Mouse (Mus musculus): ENCODE data around the gene 9230104L09Rik. TPM values are rescaled to one million over a fixed set of nuclear protein-coding genes. Genes with fewer than 3 reads are reported as not detected.

9230104L09Rik gene
- total RNA-seq (2021), result 1 to 10 TPM in 1 of 2 experiments, under 1 TPM in 1; 0.76 to 1.8 TPM
- long read RNA-seq, experiment 1, result 0 reads
- long read RNA-seq, experiment 2, result 0 reads

DNA sequence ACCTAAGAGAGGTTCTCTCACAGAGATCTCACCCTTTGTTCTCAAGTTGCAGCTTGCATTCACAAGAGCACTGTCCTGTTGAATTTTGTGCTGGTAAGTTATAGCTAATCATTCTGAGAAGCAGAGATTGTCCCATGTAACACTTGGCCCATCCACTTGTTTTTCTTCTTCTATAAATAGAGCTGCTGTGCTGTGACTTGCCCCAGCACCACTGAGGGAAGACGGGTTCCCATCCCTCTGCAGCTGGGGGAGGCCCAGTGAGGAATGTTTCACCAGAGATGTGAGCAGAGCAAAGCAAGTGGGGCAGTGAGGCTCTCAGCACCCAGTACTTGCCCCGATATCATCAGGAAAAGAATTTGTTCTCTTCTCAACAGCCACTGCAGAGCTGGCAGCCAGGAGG is at the start of gene 9230104L09Rik:
TSS of gene 9230104L09Rik (minus strand) at position 73 of the 400 bp plus-strand sequence.
- no peak for DNase-seq (ENCODE audit: low spot score in 2 of 2)

DNA sequence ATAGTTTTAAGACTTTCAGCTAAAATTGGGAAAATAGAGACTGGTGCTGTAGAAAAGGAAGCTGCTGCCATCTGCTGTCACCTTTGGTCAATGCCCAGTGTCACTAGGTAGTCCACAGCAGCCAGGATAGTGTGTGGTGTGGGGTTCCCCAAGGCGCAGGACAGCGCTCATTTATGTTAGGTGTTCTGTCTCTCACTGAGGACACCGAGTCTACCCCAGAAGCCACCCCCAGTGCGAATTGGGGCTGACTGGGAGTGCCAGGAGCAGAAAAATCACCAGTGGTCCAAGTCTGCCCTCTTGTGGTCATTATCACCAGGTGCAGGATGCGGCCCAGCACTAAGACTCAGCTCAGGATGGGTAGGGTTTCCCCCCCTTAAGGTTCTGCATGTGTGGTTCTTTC is 37.4 kb upstream of the 9230104L09Rik start:
- DNase-seq (ENCODE audit: low spot score in 2 of 2), result peak; percentile 63 to 68

DNA sequence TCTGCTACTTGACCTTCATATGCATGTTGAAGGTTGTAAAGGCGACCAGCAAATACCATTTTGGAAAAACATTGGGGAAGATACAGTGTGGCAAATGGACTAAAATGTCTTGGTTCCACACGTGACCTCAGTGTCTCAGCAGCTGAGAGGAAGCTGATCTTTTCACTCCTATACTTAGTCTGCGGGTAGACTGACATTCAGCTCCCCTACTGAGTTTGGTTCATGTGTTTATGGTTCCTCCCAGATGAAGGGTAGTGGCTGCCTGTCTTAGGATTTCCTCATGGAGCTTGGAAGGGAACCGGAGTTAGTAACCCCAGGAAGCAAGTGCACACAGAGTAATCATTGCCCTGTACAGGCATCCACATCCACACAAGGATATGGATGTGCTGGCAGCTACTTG is 35.5 kb upstream of the 9230104L09Rik start:
- no peak for DNase-seq (ENCODE audit: low spot score in 2 of 2)

DNA sequence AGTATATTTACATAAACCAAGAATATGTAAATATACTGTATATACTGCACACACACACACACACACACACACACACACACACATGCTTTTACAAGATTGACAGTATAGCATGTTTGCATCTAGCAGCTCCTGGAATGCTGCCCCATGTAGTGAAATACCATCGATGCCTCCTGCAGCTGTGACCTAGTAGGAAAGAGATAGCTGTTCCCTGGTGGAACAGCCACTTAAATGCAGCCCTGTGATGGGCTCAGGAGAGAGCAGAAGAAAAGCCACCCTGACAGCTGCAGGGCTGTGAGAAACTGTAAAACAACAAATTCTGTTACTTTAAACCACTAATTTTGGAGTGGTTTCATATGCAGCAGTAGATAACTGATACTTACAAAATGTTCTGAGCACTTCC is 31.4 kb upstream of the 9230104L09Rik start:
- DNase-seq (ENCODE audit: low spot score in 2 of 2), result no peak

DNA sequence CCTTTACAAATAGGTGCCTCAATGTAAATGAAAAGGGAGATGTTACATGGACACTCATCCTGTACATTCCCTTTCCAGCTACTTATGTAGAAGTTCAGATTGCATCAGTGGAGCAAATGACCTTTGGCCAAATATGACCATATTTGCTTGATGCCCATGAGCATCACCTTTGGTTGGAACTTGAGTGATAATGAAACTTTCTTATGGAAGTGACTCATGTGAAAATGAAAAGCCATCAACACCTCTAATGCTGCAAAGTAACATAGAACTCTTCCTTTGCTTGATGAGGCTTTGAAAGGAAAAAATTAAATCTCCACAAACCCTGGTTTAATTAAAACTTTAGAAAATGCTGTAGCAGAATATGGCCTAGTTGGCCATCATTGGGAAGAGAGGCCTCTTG is 28.3 kb upstream of the 9230104L09Rik start:
- DNase-seq (ENCODE audit: low spot score in 2 of 2), result no peak

DNA sequence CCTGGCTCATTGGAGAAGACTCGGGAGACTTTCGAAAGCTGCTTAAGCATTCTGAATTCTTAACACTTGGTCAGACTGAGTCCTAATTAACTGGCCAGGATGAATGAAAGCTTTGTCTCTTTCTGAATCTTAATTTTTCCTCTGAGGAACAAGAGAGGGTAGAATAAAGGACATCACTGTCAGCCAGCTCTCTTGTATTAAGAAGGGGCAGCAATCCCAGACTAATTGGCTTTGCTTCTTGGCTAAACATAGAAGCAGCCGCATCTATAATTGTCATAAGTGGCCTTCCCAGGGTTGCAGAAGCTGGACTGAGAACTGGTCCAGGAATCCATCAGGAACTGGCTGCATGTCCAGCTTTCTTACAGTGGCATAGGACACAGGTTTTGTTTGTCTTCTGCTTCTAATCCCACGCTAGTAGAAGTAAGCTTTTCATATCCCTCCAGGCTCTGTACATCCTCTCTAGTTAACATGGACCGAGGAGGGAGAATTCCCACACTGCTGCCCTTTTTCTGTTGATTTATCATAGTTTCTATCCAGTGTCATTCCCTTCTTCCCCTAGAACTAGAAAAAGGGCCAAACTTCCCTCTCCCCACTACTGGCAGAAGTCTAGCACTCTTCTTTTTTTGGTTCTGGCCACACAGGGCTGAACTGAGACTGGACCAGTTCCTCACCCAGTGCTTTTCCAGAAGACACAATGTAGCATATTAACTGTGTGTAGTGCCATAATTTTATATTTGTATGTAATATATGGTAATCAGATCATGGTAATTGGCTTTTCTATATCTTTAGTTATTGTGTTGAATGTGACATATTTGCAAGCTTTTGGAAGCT is 25.4 kb upstream of the 9230104L09Rik start:
- DNase-seq (ENCODE audit: low spot score in 2 of 2), result no peak

DNA sequence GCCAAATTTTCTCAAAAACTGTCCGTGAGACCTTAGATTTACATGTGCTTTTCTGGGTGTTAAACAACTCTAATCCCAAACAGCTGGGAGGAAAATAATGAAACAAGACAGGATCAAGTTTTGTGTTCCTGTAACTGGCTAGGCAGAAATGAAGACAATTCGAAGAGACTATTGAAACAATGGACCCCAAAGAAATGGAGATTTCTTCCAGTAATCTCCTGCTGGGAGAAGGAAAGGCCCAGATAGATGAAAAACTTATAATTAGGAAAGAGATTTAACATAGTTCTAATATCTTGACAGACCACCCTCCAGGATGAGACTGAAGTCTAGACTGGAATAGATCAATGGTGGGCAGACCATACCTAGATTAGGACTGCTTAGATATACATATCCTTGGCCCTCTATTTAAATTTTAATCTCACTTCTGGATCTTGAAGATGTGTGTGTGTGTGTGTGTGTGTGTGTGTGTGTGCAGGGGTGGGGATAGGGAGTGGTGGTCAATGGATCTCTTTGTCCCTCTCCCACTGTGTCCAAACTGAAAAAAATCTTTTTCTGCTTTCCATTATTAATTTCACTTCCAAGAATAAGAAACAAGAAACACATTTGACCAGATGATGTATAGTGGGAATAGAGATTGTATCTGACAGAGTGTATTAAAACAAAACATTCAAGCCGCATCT is 24.6 kb upstream of the 9230104L09Rik start:
- DNase-seq (ENCODE audit: low spot score in 2 of 2), result no peak

DNA sequence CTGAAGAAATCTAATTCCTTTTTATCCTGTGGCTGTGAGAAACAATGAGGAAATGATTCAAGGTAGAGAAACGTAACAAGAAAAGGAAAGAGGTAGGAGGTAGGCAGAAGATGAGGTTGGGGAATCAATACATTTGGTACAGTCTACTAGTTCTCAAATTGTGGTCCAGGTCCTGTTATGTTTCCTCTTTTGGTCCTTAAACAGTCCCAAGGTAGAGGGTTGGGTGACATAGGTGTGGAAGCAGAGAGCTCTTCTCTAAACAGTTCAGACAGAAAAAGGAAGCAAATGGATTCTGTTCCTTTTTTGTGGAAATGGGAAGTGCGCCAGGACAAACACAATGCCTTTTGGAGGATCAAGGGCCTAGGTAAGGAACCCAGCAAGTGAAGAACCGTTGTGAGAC is 24.0 kb upstream of the 9230104L09Rik start:
- DNase-seq (ENCODE audit: low spot score in 2 of 2), result no peak

DNA sequence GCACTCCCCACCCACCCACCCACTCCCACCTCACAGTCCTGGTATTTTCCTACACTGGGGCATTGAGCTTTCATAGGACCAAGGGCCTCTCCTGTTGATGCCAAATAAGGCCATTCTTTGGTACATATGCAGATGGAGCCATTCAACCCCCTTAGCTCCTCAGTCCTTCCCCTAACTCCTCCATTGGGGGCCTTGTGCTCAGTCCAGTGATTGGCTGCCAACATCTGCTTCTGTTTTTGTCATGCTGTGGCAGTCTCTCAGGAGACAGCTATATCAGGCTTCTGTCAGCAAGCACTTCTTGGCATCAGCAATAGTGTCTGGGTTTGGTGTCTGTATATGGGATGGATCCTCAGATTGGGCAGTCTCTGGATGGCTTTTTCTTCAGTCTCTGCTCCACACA is 19.9 kb upstream of the 9230104L09Rik start:
- no peak for DNase-seq (ENCODE audit: low spot score in 2 of 2)

DNA sequence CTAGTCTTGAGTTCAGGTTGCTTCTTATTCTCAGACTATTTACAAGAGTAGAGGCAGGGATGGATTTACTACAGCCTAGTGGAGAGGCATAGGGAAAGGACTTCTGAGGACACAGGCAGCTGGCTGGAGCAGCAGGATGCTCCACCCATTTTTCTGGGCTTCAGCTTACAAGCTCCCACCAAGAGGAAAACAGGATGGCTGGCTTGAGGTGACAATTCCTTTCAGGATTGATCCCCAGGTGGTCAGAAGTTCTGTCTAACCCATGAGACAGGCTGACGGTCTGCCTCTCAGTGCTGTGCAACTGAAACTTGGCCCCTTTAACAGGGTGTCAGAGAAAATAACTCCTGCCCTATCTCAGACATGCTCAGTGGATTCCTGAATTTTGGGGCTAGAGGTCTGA is 14.4 kb upstream of the 9230104L09Rik start:
- no peak for DNase-seq (ENCODE audit: low spot score in 2 of 2)

DNA sequence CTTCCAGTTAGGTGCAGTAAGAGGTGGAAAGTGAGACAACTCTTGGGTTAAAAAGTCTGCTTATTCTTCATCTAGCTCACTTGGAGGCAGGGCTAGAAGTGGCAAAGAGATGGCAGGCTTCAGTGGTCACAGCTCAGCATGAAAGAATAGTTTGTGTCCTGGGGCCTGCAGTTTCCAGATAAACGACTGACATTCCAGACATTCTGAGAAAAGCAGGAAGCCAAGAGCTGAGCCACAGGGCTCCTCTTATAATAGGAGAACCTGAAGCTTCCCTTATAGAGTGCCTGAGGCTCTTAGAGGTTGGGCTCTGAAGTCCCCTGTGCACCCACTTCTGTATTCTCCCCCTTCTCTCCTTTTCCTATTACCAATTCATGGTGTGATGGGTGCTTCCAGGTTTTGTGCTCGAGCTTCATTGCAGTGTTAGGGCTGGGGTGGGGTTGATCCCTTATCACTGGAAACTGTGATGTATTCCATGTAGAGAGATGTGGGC is 13.8 kb upstream of the 9230104L09Rik start:
- DNase-seq (ENCODE audit: low spot score in 2 of 2), result no peak

DNA sequence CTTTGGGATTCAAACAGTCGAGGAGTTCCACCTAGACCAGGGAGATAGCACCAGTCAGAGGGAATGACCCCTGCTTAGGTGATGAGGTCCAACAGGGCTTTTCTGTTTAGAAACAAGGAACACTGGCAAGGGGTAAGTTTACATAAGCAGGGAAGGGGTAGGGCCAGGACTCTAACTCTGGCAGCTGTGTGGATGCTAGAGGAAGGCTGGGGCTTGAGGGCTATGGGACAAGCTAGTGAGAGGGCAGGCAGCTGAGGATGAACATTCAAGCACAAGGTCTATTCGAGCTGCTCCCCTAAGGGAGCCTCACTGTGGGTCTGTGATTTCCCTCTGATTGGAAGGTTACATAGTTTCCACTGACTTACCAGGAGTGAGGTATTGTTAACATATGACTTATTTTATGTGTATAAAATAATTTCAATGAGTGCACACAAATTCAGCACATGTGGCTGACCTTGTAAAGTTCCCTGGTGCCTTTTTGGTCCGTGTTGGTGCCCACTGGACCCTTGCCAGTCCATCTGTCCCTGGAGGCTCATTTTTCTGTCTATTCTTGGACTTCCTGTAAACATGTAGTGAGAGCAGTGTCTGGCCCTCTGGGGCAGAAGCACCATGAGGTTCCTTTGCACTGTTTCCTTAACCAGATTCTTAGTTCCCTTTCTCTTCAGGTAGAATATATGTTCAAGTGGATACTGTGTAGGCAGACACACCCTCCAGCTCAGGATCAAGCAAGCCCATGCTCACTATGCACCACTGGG is 12.4 kb upstream of the 9230104L09Rik start:
- peak in 1 of 2 experiments; percentile 49 for DNase-seq (ENCODE audit: low spot score in 2 of 2)

DNA sequence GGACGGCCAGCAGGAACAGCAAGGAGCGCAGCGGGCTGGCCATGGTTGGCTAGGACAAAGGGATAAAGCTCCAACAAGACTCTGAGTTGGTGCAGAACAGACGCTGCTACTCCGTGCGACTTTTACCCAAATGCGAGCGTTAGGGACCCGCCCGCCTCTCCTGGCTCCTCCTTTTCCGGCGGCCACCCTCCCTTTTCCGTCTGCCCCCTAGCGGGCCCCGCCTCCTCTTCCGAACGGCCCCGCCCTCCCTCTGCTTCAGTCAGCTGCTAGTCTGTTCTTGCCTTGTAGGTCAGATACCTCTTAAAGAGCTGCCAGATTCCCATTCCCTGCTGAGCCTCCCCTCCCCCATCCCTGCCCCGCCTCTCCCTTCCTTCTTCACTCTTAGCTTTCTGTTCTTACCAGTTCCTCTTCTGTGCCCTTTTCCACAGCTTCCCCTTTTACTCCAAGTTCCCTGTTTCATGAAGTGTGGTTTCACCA is 10.5 kb upstream of the 9230104L09Rik start, which contains the start of gene Cst3:
TSS of gene Cst3 (minus strand) at position 358 of the 477 bp plus-strand sequence.
- peak; percentile 91 to 94 for DNase-seq (ENCODE audit: low spot score in 2 of 2)

DNA sequence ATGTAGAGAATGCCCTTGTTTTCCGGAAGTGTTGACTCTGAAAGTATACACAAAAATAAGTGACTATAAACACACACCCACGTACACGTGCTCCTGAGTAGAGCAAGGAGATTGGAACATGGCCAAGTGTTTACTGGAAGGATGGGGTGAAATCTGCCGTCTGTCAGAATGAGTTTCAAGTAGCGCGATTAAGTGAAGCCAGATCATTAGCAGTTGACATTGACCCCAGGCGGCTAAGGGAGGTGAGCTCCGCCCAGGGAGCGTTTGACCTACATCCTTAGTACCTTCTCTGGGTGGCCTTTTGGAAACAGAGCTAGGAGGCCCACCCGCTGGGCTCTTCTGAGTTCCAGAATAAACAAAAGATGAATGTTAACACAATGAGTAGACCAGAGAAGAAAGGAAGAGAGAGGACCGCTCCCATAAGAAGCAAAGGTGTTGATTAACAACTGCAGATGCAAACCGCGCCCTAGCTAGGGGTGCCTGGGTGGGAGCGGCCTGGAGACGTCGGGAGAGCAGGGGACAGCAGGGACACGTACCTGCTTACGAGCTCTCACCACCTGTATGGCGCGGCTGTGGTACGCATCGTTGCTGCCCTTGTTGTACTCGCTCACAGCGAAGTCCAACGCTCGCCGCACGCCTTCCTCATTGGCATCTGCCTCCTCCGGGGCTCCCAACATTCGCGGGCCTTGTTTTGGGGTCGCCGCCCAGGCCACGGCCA is 9.9 kb upstream of the 9230104L09Rik start:
- peak in 1 of 2 experiments; percentile 29 for DNase-seq (ENCODE audit: low spot score in 2 of 2)

DNA sequence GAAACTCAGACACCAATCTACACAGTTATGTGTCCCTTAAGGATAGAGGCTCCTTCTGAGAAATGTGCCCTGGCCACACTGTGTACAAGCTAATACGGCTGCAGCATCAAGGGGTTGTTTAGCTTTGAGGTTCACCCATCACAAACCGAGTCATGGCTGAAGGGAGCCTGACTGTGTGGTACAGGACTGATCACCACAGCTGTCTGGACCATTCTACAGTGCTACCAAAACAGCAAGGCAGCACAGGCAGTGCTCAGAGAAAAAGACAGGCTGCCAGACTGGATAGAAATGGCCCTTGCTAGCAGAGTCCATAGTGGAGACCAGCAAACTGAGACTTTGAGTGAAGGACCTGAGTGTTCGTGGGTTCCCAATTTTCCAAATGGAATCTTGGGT is 9.4 kb upstream of the 9230104L09Rik start:
- DNase-seq (ENCODE audit: low spot score in 2 of 2), result no peak

DNA sequence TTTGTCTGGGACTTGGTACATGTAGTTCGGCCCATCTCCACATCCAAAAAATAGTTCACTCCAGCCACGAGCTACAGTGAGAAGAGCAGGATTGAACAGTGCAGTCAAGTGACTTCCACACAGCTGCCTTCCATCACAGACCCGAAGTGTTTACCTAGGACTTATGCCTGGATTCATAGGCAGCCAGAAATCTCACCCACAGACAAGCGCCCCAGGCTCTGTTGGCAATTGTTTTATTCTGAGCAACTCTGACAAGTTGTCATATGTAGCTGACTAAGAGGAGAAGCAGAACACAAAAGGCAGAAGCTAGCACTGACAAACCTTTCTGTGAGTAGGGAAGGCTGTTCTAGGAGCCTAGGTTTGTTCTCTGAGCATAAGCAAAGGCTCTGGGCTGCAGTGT is 8.0 kb upstream of the 9230104L09Rik start:
- no peak for DNase-seq (ENCODE audit: low spot score in 2 of 2)

DNA sequence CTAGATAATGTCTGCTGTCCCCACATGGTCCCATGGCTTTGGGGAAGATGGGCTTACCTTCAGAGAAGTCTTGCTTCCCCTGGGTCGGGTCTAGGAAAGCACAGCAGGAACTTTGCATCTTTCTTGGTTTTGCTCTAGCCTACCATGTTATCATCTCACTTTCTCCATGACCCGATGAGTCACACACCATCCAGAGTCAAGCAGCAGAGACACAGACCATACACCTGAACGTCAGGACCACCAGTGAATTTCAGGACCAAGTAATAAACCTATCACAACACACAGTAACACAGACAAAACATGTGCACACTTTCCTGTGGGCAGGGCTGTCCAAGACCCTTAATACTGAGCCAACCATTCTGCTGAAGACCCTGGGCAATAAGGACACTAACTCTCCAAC is 5.7 kb upstream of the 9230104L09Rik start:
- DNase-seq (ENCODE audit: low spot score in 2 of 2), result no peak

DNA sequence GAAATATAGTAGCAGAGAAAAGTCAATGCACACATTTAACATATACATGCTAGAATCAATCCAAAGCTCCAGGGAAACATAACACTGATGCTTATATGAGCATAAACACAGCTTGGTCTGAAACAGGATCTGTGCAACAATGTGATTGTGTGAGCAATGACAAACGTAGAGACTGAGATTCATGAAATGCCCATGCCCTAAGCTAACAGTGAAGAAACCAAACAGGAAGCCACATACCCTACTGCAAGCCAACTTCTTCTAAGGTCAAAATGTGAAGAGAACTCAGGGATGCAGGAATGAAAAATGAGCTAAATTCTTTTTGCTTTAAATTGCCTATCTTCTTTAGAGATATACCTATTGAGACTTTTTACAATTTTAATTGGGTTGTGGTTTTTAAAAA is 4.1 kb upstream of the 9230104L09Rik start:
- no peak for DNase-seq (ENCODE audit: low spot score in 2 of 2)

DNA sequence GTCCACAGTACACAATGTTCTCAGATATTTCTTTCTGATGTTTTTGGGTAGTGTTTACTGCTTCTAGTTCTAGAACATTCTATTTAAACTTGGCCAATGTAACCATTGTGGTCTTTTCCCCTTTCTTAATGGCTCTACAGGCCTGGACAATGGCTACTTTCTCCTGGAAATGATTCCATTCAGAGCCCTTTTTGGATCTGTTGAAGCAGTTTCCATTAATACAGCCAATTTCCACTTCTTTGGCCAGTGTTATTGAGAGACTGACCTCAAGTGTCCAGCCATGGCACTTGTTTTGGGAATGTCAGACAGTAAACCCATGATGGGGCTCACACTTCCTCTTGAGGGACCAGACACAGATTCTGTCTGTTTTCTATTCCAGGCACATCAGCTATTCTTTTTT is 3.1 kb downstream of the 9230104L09Rik start:
- no peak for DNase-seq (ENCODE audit: low spot score in 2 of 2)

DNA sequence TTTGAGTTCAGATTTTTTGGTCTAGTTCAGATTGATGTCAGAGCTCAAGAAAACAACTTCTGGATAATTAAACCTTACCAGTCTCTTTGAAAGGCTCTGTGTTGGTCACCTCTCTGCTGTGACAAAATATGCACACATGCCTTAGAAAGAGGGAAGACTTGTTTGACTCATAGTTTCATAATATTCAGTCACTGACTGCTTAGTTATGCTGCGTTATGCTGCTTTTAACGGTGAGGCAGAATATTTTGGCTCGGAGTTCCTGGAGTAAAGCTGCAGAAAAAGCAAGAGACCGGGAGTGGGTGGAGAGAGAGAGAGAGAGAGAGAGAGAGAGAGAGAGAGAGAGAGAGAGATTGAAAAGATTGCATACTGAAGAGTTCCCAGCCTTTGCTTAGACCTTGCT is 3.8 kb downstream of the 9230104L09Rik start:
- no peak for DNase-seq (ENCODE audit: low spot score in 2 of 2)

DNA sequence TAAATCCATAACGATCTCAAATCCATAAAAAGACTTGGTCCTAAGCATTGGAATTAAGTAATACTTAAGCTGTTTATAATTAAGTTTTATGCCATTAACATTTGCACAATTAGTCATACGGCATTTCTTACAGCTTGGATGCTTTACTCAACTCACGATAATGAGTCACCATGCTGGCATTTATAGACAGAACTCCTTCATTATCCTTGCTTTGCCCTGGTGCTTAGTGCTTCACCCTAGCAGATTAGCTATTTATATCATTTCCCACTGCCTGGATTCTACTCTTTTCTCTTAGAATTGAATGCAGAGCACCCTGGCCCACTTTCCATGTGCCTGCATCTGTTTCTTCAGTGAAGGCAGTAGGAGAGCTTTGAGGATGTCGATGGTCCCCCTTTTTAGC is 7.3 kb downstream of the 9230104L09Rik start:
- no peak for DNase-seq (ENCODE audit: low spot score in 2 of 2)
